Mouse (Mus musculus) megakaryocyte, embryonic 14.5 days (primary cell): ENCODE results near the gene Bnipl.

Experiments
- FLI1 ChIP-seq: IDR thresholded peaks from 2 replicates; pipeline ENCODE4 v1.6.1; 2012; ENCODE audit warnings: low read length, inconsistent platforms, mixed read lengths
- GATA1 ChIP-seq: IDR thresholded peaks from 3 replicates; pipeline ENCODE4 v1.6.1; 2012; ENCODE audit warnings: mixed read lengths, low read length, inconsistent platforms, borderline replicate concordance

GRCm38 (mm10) chr3:95218466-95219137 is 32.4 kb downstream of the Bnipl start:
- no peak for TF ChIP-seq GATA1
- TF ChIP-seq FLI1: no peak
